ENCODE assay signal across 9 mouse cellular contexts in genomic region chr14:30867042-30867441, GRCm38 (mm10). TPM values are rescaled to one million over a fixed set of nuclear protein-coding genes. Genes with fewer than 3 reads are reported as not detected.
A peak's percentile ranks its signal among the peaks of the same experiment; 100 is the strongest.
DNase-seq lines count a peak whose midpoint lies in the region; ATAC-seq and TF ChIP-seq lines count a peak whose summit lies in the region.
"Had no signal": no experiment of that assay in that cellular context is flagged by ENCODE, and none has a peak within 500 bp of the region (broad histone marks: within the 10 kb centered on the region; RNA-seq: fewer than 3 reads in every experiment).

No protein-coding gene starts in this region.

- no peaks in the 10 kb centered on the region for H3K27me3 ChIP-seq in neural tube, embryonic 15.5 days (replicated peaks)
- no peaks in the 10 kb centered on the region for H3K27me3 ChIP-seq in embryonic facial prominence, embryonic 14.5 days (replicated peaks; ENCODE audit: control insufficient read depth, insufficient read depth, low read length)
- H3K27me3 ChIP-seq in hindbrain, postnatal 0 days (ENCODE audit: insufficient read depth, low read length), result no peaks in the 10 kb centered on the region
- H3K27me3 ChIP-seq: stomach, embryonic 15.5 days had no signal

- no peak overlapping the region for H3K4me3 ChIP-seq in neural tube, embryonic 15.5 days (replicated peaks)
- no peak overlapping the region for H3K4me3 ChIP-seq in bone marrow, adult 2 months (replicated peaks; ENCODE audit: control insufficient read depth, low read depth, low read length)
- no peak overlapping the region for H3K4me3 ChIP-seq in embryonic facial prominence, embryonic 14.5 days (ENCODE audit: low read depth, low read length)
- H3K4me3 ChIP-seq in hindbrain, postnatal 0 days (ENCODE audit: low read length), result no peak overlapping the region
- H3K4me3 ChIP-seq: stomach, embryonic 15.5 days had no signal

- H3K27ac ChIP-seq in neural tube, embryonic 15.5 days (replicated peaks), result no peak overlapping the region
- no peak overlapping the region for H3K27ac ChIP-seq in bone marrow, adult 2 months (ENCODE audit: control insufficient read depth, insufficient read depth, low read depth, low read length, poor library complexity)
- H3K27ac ChIP-seq in embryonic facial prominence, embryonic 14.5 days (replicated peaks; ENCODE audit: low read depth, low read length), result no peak overlapping the region
- H3K27ac ChIP-seq in hindbrain, postnatal 0 days, result no peak overlapping the region
- H3K27ac ChIP-seq: stomach, embryonic 15.5 days had no signal

- 33% methylated on average over 5 of the region's 5 CpGs for WGBS in neural tube, embryonic 15.5 days
- WGBS in bone marrow, adult 2 months, result 28% methylated on average over 5 of the region's 5 CpGs
- WGBS in embryonic facial prominence, embryonic 14.5 days, result 32% methylated on average over 5 of the region's 5 CpGs
- 33% methylated on average over 5 of the region's 5 CpGs for WGBS in hindbrain, postnatal 0 days

- H3K9ac ChIP-seq in neural tube, embryonic 15.5 days (replicated peaks), result no peak overlapping the region
- H3K9ac ChIP-seq in embryonic facial prominence, embryonic 14.5 days (ENCODE audit: low read depth, low read length), result no peak overlapping the region
- H3K9ac ChIP-seq in hindbrain, postnatal 0 days (replicated peaks; ENCODE audit: low read length), result no peak overlapping the region
- H3K9ac ChIP-seq: stomach, embryonic 15.5 days had no signal

- intact Hi-C loops in left cerebral cortex, postnatal 25 days (cut with DNase I), result loop anchor here (2.0 to 5.0 kb wide), 2 partner anchors 40 to 78 kb away; partner anchors contain the start of gene Tmem110

- no peaks in the 10 kb centered on the region for H3K9me3 ChIP-seq in neural tube, embryonic 15.5 days (replicated peaks)
- no peaks in the 10 kb centered on the region for H3K9me3 ChIP-seq in embryonic facial prominence, embryonic 14.5 days (ENCODE audit: control insufficient read depth, low read length)
- H3K9me3 ChIP-seq in hindbrain, postnatal 0 days (ENCODE audit: low read length), result no peaks in the 10 kb centered on the region
- H3K9me3 ChIP-seq: stomach, embryonic 15.5 days had no signal

- H3K4me1 ChIP-seq in neural tube, embryonic 15.5 days, result 0 out of 2 replicates have a peak, but pooled peaks cover 5% of the 10 kb centered on the region
- peaks cover 3% of the 10 kb centered on the region for H3K4me1 ChIP-seq in bone marrow, adult 2 months (ENCODE audit: control insufficient read depth, insufficient read depth, low read length)
- peaks cover 7% of the 10 kb centered on the region; the same call in 1 of the 2 replicates for H3K4me1 ChIP-seq in embryonic facial prominence, embryonic 14.5 days (ENCODE audit: control insufficient read depth, insufficient read depth, low read length)
- H3K4me1 ChIP-seq in hindbrain, postnatal 0 days (ENCODE audit: insufficient read depth, low read length), result no peaks in the 10 kb centered on the region

- peak; percentile 90 for TF ChIP-seq CTCF in bone marrow, adult 2 months (IDR thresholded peaks at IDR 0.05; ENCODE audit: control insufficient read depth, insufficient read depth, low read length)
- peak; percentile 92 for TF ChIP-seq CTCF in hindbrain, postnatal 0 days (IDR thresholded peaks at IDR 0.05; ENCODE audit: low read depth)

- no peak overlapping the region for H3K4me2 ChIP-seq in neural tube, embryonic 15.5 days
- no peak overlapping the region for H3K4me2 ChIP-seq in embryonic facial prominence, embryonic 14.5 days (ENCODE audit: low read depth, low read length)
- no peak overlapping the region for H3K4me2 ChIP-seq in hindbrain, postnatal 0 days (ENCODE audit: low read depth, low read length)
- H3K4me2 ChIP-seq: stomach, embryonic 15.5 days had no signal

- no peak for TF ChIP-seq POLR2A in bone marrow, adult 2 months (IDR thresholded peaks at IDR 0.05; ENCODE audit: borderline replicate concordance, control insufficient read depth, low read depth, low read length)

- ATAC-seq in neural tube, embryonic 15.5 days (ENCODE audit: low FRiP score), result no peak
- no peak for ATAC-seq in embryonic facial prominence, embryonic 14.5 days (ENCODE audit: low read depth)
- peak; percentile 61 for ATAC-seq in hindbrain, postnatal 0 days
- ATAC-seq in monocyte, adult 5-6 weeks (replicated peaks; ENCODE audit: insufficient number of reproducible peaks, low FRiP score, low TSS enrichment, poor library complexity, severe bottlenecking), result peak; percentile 69; the same call in 1 of the 2 replicates

- peaks cover 34% of the 10 kb centered on the region for H3K36me3 ChIP-seq in neural tube, embryonic 15.5 days
- peaks cover 24% of the 10 kb centered on the region for H3K36me3 ChIP-seq in embryonic facial prominence, embryonic 14.5 days (ENCODE audit: control insufficient read depth, insufficient read depth, low read length)
- peaks cover 19% of the 10 kb centered on the region; the same call in 1 of the 2 replicates for H3K36me3 ChIP-seq in hindbrain, postnatal 0 days (ENCODE audit: insufficient read depth, low read length)
- H3K36me3 ChIP-seq: stomach, embryonic 15.5 days had no signal

- peak; percentile 62 for DNase-seq in neural tube, embryonic 10.5 days (ENCODE audit: extremely low spot score, low spot score)
- peak; percentile 83 for DNase-seq in embryonic facial prominence, embryonic 14.5 days (ENCODE audit: low spot score)
- DNase-seq in hindbrain, postnatal 0 days (ENCODE audit: low spot score), result peak; percentile 88
- peak; percentile 61 to 77 for DNase-seq in left cerebral cortex, postnatal 25 days (ENCODE audit: low spot score in 2 of 2)
- peak; percentile 64 for DNase-seq in thymus, postnatal 0 days (ENCODE audit: low spot score)

RNA-seq across cellular contexts. Expression of gene Mustn1, which starts 12.0 kb away (rescaled TPM):
- 3.0 TPM in 2 replicates for polyA plus RNA-seq in neural tube, embryonic 15.5 days (2015; fragmentation: Nextera tagmentation; extraction: Ambion mirVana)
- 2.1 and 4.9 TPM in 2 replicates for polyA plus RNA-seq in bone marrow, adult 2 months (2011; ENCODE audit: insufficient read depth, insufficient read length, low replicate concordance, missing spikeins)
- polyA plus RNA-seq in embryonic facial prominence, embryonic 14.5 days (2014; fragmentation: Nextera tagmentation; extraction: Ambion mirVana), result 37.2 and 43.6 TPM in 2 replicates
- 1.1 and 3.2 TPM in 2 replicates for total RNA-seq in hindbrain, postnatal 0 days (2014; rRNA removed)
- 1.2 and 1.9 TPM in 2 replicates for polyA plus RNA-seq in hindbrain, postnatal 0 days (2015; fragmentation: Nextera tagmentation; extraction: Ambion mirVana)
- 1 to 10 TPM; 3.1 to 3.8 TPM for total RNA-seq in left cerebral cortex, postnatal 25 days (2021)
- total RNA-seq in monocyte, adult 5-6 weeks (2017), result 0.49 to 1.3 TPM in 2 of 3 replicates, not detected in the other
- 1.8 and 1.9 TPM in 2 replicates for polyA plus RNA-seq in thymus, postnatal 0 days (2015; fragmentation: Nextera tagmentation; extraction: Ambion mirVana)

RNA-seq across cellular contexts. Expression of gene Itih4, which starts 19.2 kb away (rescaled TPM):
- polyA plus RNA-seq in neural tube, embryonic 15.5 days (2015; fragmentation: Nextera tagmentation; extraction: Ambion mirVana), result 0.08 and 0.18 TPM in 2 replicates
- 3.3 and 6.6 TPM in 2 replicates for polyA plus RNA-seq in bone marrow, adult 2 months (2011; ENCODE audit: insufficient read depth, insufficient read length, low replicate concordance, missing spikeins)
- 0.10 TPM in 1 of 2 replicates, not detected in the other for polyA plus RNA-seq in embryonic facial prominence, embryonic 14.5 days (2014; fragmentation: Nextera tagmentation; extraction: Ambion mirVana)
- total RNA-seq in hindbrain, postnatal 0 days (2014; rRNA removed), result 0.05 and 0.07 TPM in 2 replicates
- polyA plus RNA-seq in hindbrain, postnatal 0 days (2015; fragmentation: Nextera tagmentation; extraction: Ambion mirVana), result not detected in 2 replicates
- under 1 TPM; 0.11 to 0.30 TPM for total RNA-seq in left cerebral cortex, postnatal 25 days (2021)
- total RNA-seq in monocyte, adult 5-6 weeks (2017), result not detected in 3 replicates
- polyA plus RNA-seq in thymus, postnatal 0 days (2015; fragmentation: Nextera tagmentation; extraction: Ambion mirVana), result 0.09 and 0.64 TPM in 2 replicates

RNA-seq across cellular contexts. Expression of gene Tmem110, which starts 41.7 kb away (rescaled TPM):
- 23.0 and 25.2 TPM in 2 replicates for polyA plus RNA-seq in neural tube, embryonic 15.5 days (2015; fragmentation: Nextera tagmentation; extraction: Ambion mirVana)
- 5.5 and 18.2 TPM in 2 replicates for polyA plus RNA-seq in bone marrow, adult 2 months (2011; ENCODE audit: insufficient read depth, insufficient read length, low replicate concordance, missing spikeins)
- polyA plus RNA-seq in embryonic facial prominence, embryonic 14.5 days (2014; fragmentation: Nextera tagmentation; extraction: Ambion mirVana), result 28.2 and 28.3 TPM in 2 replicates
- 14.6 and 15.2 TPM in 2 replicates for total RNA-seq in hindbrain, postnatal 0 days (2014; rRNA removed)
- polyA plus RNA-seq in hindbrain, postnatal 0 days (2015; fragmentation: Nextera tagmentation; extraction: Ambion mirVana), result 12.8 and 14.6 TPM in 2 replicates
- total RNA-seq in left cerebral cortex, postnatal 25 days (2021), result 10 to 100 TPM; 18.7 to 21.0 TPM
- total RNA-seq in monocyte, adult 5-6 weeks (2017), result 6.1 to 14.1 TPM (median 11.7 TPM) in 3 replicates
- polyA plus RNA-seq in thymus, postnatal 0 days (2015; fragmentation: Nextera tagmentation; extraction: Ambion mirVana), result 18.3 and 19.9 TPM in 2 replicates

RNA-seq across cellular contexts. Expression of gene Itih3, which starts 56.5 kb away (rescaled TPM):
- polyA plus RNA-seq in neural tube, embryonic 15.5 days (2015; fragmentation: Nextera tagmentation; extraction: Ambion mirVana), result 1.6 and 1.7 TPM in 2 replicates
- 0.79 and 3.0 TPM in 2 replicates for polyA plus RNA-seq in bone marrow, adult 2 months (2011; ENCODE audit: insufficient read depth, insufficient read length, low replicate concordance, missing spikeins)
- 0.33 and 0.39 TPM in 2 replicates for polyA plus RNA-seq in embryonic facial prominence, embryonic 14.5 days (2014; fragmentation: Nextera tagmentation; extraction: Ambion mirVana)
- total RNA-seq in hindbrain, postnatal 0 days (2014; rRNA removed), result 8.6 and 14.1 TPM in 2 replicates
- polyA plus RNA-seq in hindbrain, postnatal 0 days (2015; fragmentation: Nextera tagmentation; extraction: Ambion mirVana), result 8.2 and 10.1 TPM in 2 replicates
- total RNA-seq in left cerebral cortex, postnatal 25 days (2021), result 10 to 100 TPM; 17.2 to 22.3 TPM
- not detected in 3 replicates for total RNA-seq in monocyte, adult 5-6 weeks (2017)
- 0.16 and 0.24 TPM in 2 replicates for polyA plus RNA-seq in thymus, postnatal 0 days (2015; fragmentation: Nextera tagmentation; extraction: Ambion mirVana)

Comparison
In these comparisons a context has a peak if more than half of its experiments do, and no peak if none do; other contexts are left out.
1. ATAC-seq: peak in hindbrain, postnatal 0 days (single experiment) and monocyte, adult 5-6 weeks (single experiment); none in neural tube, embryonic 15.5 days (single experiment) and embryonic facial prominence, embryonic 14.5 days (single experiment).
2. Peak in every context shown above with its lines, with median percentiles within 50 percentile points of each other: DNase-seq.